Mouse (Mus musculus) lung, postnatal 0 days (tissue): ENCODE measurements around the gene Mthfd2.

Experiments
- CTCF ChIP-seq: IDR thresholded peaks from 2 replicates; pipeline ENCODE4 v1.5.1; 2016; ENCODE audit warnings: antibody characterized with exemption, mild to moderate bottlenecking
- EP300 ChIP-seq: IDR thresholded peaks from 2 replicates; pipeline ENCODE4 v1.6.1; 2016; ENCODE audit warnings: antibody characterized with exemption, mild to moderate bottlenecking, control low read depth

GRCm38 (mm10) chr6:83280256-83280955 is 45.3 kb downstream of the Mthfd2 start:
- peak; percentile 65 for TF ChIP-seq CTCF
- no peak for TF ChIP-seq EP300
